Mouse (Mus musculus): ENCODE results near the gene 9030025P20Rik.
"Not testable (repeated sequence)": the region's sequence is repeated elsewhere in the genome, so short reads cannot be mapped to it uniquely, and the experiment has no call there.

The 9030025P20Rik gene

GRCm38 (mm10) chr17:14978362-14979038 is at the start of gene 9030025P20Rik, which contains the start of gene Gm3417:
9030025P20Rik (plus strand) TSS chr17:14978468.
Gm3417 (minus strand) TSS chr17:14978790.
- DNase-seq (ENCODE audit: low spot score in 2 of 2) = not testable (repeated sequence)

DNA sequence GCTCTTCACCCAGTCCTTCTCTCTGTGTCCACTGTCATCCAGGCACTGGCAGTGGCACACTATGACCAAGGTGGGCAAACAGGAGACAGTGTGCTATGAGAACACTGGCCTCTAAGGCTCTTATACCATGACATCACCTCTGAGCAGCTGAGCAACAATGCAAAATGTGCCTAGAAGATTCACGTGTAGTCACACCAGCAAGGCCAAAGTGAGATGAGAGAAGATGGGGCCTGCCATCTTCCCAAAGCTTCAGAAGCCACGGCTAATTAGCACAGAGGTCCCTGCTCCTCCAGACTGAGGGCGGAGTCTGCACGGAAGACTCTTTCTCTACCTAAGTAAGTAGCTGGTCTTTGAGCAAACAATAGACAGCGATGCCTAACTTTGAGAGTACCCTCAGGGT is 49.6 kb upstream of the 9030025P20Rik start:
- no peak for DNase-seq (ENCODE audit: low spot score in 2 of 2)

DNA sequence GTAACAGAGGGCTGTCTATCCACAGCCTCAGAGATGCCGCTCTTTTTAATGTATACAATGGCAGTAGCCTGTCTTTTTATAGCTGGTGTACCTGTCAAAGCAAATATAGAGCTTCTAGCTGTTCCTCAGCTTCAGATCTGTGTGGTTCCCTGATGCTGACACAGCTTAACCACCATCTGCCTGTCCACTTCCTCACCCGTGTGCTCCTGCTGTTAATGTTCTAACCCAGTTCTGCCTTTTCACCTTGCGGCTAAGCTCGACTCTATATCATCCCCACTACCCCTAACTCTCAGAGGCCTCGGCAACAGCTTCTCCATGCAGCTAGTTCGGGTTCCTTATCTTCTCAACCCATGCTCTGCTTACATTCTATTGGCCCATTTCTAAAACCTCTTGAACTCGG is 47.6 kb upstream of the 9030025P20Rik start:
- no peak for DNase-seq (ENCODE audit: low spot score in 2 of 2)

DNA sequence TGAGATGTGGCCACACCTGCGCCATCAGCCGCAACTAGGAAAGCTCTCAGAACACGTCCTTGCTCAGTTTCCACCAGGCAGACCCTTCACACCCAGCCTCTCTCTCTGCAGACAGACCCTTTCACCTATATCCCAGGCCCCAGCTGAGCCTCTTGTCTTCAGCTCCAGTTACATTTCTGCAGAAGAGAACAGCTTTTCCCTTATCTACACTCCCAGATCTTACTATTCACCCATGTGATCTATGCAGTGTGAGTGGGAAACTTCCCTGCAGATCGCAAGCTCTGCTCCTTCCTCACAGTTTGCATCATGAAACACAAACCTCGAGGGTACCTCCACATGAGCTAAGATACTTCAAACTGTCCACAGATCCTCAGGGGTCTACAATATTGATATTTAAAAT is 46.8 kb upstream of the 9030025P20Rik start:
- DNase-seq (ENCODE audit: low spot score in 2 of 2) = no peak

GRCm38 (mm10) chr17:14935280-14935679 is 43.0 kb upstream of the 9030025P20Rik start:
- not testable (repeated sequence) for DNase-seq (ENCODE audit: low spot score in 2 of 2)

DNA sequence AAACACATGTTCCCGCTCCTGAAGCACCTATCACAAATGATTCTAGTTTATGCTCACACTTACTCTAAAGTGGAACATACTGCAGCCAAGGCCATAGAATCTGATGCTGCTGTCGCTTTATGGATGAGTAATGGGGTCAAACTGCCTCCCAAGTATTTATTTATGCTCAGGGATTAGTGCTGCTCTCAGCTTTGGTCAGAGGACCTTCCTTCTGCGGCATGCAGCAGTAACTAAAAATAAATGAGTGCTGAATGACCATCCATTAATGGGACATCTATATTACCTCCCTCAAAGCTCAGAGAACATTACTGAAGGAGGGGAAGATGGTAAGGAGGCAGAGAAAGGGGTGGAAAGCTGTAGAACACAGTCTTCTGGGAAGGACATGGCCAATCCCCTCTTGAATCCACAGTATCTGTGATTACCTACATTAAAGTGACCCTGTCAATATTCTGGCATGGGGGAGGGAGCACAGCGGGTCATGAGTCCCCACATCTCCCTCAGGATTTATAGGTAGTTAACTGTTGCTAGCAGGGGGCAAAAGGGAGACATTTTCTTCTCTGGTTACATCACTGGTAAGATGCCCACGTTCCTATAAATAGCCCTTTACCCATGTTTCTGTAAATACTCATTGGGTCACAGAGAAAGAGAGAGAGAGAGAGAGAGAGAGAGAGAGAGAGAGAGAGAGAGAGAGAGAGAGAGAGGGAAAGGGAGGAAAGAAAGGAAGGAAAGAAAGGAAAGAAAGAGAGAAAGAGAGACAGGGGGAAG is 42.2 kb upstream of the 9030025P20Rik start:
- no peak for DNase-seq (ENCODE audit: low spot score in 2 of 2)

GRCm38 (mm10) chr17:14942181-14942580 is 36.1 kb upstream of the 9030025P20Rik start:
- not testable (repeated sequence) for DNase-seq (ENCODE audit: low spot score in 2 of 2)

DNA sequence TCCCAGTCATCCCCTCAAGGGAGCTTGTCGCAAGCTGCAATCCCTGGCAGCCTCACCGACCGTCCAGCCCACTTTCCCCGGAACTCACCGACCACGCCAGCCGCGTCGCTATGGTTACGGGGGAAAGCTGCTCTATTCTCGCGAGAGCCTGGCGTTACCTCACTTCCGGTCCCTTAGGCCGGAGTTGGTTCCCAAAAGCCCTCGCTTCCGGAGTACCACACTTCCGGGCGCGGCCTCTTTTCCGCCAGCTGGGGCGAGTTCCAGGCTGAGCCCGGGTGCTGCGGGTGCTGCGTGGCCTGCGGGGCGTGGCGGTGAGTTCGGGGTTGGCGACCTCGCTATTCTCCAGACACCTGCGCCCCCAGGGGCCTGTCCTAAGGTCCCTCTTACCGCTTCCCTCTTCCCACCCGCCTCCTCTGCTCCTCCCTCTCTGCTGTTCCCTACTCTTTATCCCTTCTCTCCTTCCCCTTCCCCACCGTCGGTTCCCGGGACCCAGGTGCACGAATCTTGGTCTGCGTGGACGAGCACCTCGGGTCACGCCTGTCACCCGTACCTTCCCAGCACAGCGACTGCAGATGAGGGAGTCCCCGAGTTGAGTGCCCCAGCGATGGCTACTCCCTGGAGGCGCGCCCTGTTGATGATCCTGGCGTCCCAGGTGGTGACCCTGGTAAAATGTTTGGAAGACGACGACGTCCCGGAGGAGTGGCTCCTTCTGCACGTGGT is 35.1 kb upstream of the 9030025P20Rik start, which contains the start of the genes Wdr27 and 1600012H06Rik:
Wdr27 (minus strand) TSS at position 150 of the 720 bp plus-strand sequence.
1600012H06Rik (plus strand) TSS at position 176 of the 720 bp plus-strand sequence.
- DNase-seq (ENCODE audit: low spot score in 2 of 2) = peak; percentile 96 to 97

DNA sequence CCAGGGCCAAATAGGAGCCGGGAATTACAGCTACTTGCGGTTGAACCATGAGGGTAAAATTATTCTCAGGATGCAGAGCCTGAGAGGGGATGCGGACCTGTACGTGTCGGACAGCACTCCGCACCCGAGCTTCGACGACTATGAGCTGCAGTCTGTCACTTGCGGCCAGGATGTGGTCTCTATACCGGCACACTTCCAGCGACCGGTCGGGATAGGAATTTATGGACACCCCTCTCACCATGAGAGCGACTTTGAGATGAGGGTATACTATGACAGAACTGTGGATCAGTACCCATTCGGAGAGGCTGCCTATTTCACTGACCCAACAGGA is 34.6 kb upstream of the 9030025P20Rik start:
- DNase-seq (ENCODE audit: low spot score in 2 of 2) = no peak

GRCm38 (mm10) chr17:14944551-14944950 is 33.7 kb upstream of the 9030025P20Rik start:
- DNase-seq (ENCODE audit: low spot score in 2 of 2) = no peak

- DNase-seq (ENCODE audit: low spot score in 2 of 2) = no peak
Observed at GRCm38 (mm10) chr17:14949161-14949827, 29.0 kb upstream of the 9030025P20Rik start.

- no peak for DNase-seq (ENCODE audit: low spot score in 2 of 2)
Observed at GRCm38 (mm10) chr17:14953452-14953851, 24.8 kb upstream of the 9030025P20Rik start.

DNA sequence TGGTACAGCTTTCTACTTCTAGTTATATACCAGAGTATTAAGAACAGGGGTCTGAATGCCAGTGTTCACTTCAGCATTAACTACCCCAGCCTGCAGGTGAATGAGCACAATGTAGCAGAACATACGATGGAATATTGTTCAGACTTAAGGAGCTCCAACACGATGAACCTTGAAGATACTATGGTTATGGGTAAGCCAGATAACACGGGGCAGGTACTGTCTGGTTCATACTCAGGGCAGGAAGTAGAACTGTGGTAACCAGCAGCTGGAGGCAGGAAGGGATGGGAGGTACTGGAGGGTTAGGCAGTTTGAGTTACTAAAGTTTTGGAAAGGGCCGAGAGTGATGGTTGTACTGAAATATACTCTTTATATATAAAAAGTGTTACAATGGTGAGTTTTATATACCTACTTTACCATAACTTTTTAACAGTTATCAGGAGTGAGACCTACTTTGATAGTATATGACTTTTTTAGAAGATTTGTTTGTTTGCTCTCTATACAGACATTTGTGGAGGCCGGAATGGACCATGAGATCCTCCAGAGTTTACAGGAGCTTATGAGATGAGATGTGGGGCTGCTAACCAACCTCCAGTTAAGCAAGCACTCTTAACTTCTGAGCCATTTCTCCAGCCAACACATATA is 19.5 kb upstream of the 9030025P20Rik start:
- no peak for DNase-seq (ENCODE audit: low spot score in 2 of 2)

- peak in 1 of 2 experiments; percentile 11 for DNase-seq (ENCODE audit: low spot score in 2 of 2)
Observed at GRCm38 (mm10) chr17:14959979-14960378, 18.3 kb upstream of the 9030025P20Rik start.

DNA sequence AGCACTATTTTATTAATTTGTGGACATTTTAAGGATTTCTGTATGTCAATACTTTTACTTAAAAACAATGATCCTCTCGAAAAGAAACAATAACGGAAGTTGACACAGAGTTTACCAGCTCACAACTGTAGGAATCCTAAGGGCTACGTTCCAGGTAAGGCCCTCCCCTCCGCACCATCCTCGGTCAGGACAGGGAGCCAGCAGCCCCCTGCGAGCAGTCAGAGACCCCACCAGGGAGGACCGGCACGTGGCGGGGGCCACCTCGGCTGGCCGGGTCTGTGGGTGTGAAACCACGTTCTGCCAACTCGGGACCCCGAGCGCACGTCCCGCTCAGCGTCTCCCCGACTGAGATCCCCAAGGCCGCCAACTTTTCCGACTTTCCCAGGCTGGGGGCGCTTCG is 17.7 kb upstream of the 9030025P20Rik start:
- DNase-seq (ENCODE audit: low spot score in 2 of 2) = peak; percentile 10 to 11

GRCm38 (mm10) chr17:14960951-14961556 is 17.2 kb upstream of the 9030025P20Rik start, which contains the start of gene Phf10:
Phf10 (minus strand) TSS chr17:14961273.
- peak; percentile 31 to 34 for DNase-seq (ENCODE audit: low spot score in 2 of 2)

DNA sequence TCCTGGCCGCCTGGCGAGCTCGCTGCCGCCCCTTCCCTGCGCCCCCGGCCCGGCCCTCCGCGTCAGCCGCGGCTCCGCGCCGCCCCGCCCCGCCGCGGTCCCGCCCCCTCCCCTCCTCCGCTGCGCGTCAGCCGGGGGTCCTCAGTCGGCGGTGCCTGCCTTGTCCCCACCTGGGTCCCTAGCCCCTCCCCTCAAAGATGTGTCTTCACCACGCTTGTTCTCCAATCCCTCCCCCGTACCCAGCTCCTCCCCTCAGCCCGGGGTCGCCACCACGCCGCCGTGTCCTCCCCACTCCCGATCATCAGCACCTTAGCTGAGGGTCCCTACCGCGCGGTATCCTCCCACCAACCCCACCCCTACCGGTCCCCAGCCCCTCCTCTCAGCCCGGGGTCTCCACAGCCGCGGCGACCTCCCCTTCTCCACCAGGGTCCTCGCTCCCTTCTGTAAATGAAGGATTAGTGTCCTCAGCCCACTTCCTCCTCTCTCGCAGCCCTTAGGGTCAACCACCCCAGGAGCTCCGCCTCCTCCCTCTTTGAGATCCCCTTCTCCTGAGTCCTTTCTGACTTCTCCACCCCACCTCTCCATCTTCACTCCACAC is 16.6 kb upstream of the 9030025P20Rik start:
- DNase-seq (ENCODE audit: low spot score in 2 of 2) = not testable (repeated sequence)

DNA sequence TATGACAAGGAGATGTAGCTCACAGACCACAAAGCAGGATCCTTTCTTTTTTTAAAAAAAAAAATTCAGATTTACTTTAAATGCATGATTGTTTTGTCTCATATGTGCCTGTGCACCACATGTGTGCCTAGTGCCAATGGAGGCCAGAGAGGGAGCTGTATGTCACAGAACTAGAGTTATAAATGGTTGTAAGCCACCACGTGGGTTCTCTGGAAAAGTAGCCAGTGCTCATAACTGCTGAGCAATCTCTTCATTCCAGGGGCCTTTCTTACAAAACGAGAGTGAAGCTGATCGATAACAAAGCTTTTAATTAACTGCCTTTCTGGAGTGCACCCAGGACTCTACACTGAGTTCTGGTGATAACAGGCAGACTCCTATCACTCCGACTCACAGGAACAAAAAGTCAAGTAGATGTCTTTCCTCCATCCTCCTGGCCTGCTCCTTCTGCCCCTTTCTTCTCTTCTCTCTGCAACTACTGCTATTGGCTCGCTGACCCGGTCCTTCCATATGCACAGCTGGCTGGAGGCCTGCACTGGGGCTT is 9.8 kb upstream of the 9030025P20Rik start:
- DNase-seq (ENCODE audit: low spot score in 2 of 2) = not testable (repeated sequence)

DNA sequence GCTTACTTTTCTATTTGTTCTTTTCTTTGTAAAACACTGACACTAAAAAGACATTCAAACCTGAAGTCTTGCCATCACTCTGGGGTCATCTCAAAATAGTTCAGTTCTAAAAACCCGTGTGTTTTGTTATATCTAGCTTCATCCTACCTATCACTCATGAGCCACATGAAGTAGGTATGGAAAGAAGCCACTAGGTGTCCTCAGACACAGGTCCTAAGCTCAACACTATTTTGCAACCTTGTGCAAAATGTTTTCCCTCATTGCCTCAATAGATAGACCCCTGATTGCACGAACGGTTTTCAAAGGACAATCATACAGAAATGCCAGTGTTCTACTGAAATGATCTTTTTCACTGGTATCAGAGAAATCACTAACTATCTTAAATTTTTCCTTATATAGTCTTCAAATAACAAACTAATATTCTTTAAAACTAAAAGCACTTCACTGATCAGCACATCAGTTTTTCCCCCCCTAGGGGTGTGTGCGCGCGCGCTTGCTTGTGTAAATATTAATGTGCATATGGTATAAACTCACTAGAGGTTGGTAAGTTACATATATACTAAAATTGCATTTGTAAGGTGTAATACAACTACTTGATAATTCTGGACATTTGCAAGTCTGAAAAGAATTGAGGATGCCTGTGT is 428 bp upstream of the 9030025P20Rik start:
- DNase-seq (ENCODE audit: low spot score in 2 of 2) = not testable (repeated sequence)

Measured in spleen, postnatal 36 days (tissue).